Mouse (Mus musculus) cerebellum, adult 9-11 months (tissue): ENCODE data around the gene Ap1s1.

Experiments used
- DNase-seq: peaks from one replicate; pipeline ENCODE4 v3.0.0; 2022

Gene Ap1s1

DNA sequence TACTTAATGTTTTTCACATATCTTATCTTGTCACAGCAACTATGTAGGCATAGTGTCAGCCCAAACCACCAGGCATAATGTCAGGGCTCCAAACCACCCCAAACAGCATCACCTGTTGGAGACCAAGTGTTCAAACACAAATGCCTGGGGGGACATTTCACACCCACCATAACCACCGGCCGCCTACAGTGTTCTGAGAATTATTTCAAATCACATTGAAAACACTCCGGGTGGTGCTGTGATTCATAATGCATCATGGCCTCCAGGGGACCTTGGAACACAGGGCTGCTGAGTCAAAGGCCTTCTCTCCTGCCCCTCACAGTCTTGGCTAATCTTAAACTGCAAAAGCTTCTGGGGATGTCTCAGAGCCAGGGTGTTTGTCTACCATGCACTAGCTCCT is 30.0 kb downstream of the Ap1s1 start:
- no peak for DNase-seq

DNA sequence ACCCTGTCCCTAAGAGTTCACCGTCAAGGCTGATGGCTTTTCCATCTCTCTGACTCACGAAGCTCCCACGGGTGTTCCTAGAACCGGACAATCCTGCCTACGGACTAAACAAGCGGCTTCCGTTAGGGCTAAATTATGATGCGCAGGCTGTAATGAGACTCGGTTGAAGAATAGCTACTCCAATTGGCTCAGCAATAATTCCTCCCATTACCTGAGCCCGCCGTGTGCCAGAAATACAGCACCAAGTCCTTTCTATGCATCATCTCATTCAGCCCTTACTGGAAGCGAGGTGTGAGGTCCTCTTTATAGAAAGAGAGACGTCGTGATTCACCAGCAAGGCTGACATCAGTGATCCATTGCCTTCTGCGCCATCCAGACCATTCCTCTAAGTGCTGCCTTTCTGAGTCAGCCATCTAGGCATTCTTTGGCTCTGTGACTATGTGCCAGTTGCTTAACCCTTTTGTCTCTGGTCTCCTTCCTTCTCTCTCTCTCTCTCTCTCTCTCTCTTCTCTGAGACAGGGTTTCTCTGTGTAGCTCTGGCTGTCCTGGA is 33.5 kb downstream of the Ap1s1 start:
- no peak for DNase-seq

DNA sequence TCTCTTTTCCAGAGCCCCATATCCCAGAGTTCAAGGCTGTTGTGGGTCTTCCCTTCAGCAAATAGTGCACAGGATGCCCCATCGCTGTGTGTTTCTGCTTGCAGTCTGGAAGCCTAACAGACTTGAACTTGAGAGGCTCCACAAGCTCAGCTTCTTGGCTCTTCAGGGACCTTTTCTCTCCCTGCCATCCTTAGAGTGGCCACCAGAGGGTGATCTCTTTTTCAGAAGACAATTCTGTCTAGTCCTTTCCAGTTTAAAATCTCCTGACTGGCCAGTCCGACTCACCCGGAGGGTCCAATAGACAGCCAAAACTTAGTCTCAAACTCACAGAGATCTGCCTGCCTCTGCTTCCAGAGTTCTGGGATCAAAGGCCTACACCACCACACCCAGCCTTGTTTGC is 35.9 kb downstream of the Ap1s1 start:
- DNase-seq = no peak

DNA sequence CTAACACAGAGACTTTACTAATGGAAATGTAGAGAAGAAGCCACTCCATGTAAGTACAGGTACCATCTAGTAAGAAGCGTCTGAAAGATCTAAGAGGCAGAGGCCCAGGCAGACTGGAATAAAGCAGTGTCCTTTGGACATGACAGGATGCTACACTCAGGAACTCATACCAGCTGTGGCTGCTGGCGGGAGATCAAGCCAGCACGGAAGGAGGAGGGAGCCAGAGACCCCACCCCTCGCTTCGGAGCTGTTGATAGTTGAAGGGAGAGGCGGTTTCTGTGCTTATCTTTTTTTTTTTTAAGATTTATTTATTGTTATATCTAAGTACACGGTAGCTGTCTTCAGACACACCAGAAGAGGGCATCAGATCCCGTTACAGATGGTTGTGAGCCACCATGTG is 38.7 kb downstream of the Ap1s1 start:
- no peak for DNase-seq

DNA sequence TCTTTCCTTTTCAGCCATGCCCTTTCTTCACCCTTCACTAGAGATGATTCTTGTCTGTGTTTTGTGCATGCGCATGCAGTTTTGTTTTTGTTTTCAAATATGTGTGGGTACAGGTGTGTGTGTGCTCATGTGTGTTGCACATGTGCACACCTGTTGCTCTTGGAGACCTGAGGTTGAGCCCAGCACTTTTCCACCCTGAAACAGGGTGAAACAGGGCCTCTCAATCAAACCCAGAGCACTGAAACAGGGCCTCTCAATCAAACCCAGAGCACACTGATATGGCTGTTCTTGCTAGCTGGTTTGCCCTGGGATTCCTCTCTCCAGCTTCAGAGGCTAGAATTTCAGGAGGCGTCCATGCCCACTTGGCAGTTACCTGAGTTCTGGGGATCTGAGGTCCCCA is 45.3 kb downstream of the Ap1s1 start:
- DNase-seq = no peak

DNA sequence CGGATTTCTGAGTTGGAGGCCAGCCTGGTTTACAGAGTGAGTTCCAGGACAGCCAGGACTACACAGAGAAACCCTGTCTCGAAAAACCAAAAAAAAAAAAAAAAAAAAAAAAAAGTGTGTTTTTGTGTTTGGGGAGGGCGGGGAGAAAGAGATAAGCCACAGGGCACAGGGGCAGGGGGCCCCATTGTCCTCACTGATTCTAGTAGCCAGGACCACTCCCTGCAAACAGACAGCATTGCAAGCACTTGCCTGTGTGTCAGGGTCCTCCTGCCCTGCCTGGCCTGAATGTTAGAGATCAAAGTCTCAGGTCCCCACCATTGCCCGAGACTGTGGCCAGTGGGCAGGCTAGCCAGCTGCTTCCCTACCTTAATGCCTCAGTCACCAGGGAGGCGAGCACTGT is 46.5 kb downstream of the Ap1s1 start:
- DNase-seq = no peak

DNA sequence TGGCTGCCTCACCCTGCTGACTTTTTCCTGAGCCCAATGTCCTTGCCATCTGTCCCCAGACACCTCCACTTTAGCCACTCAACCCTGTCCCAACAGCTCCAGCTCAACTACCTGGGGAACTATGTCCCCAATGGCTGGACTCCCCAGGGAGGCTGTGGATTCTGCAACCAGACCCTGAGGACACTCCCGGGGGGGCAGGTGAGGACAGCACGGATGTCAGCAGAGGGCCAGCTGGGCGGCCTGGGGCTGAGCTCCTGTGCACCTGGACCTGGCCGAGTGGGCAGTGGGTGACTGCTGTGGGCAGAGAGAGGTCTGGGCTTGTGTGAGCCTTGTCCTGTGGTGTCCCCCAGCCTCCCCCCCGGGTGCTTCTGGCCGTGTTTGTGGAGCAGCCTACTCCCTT is 56.1 kb downstream of the Ap1s1 start:
- peak; percentile 45 for DNase-seq

DNA sequence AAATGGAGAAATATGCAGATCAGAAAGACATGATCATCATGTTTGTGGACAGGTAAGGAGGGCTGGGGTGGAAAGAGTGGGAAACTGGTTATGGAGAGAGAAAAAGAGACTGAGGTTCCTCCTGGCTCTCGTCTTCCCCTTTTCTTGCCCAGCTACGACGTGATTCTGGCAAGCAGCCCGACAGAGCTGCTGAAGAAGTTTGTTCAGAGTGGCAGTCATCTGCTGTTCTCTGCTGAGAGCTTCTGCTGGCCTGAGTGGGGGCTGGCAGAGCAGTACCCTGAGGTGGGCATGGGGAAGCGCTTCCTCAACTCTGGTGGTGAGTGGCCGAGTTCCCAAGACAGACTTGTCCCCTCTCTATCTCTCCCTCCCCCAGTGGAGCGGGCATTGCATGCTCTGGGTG is 57.5 kb downstream of the Ap1s1 start:
- peak; percentile 60 for DNase-seq

DNA sequence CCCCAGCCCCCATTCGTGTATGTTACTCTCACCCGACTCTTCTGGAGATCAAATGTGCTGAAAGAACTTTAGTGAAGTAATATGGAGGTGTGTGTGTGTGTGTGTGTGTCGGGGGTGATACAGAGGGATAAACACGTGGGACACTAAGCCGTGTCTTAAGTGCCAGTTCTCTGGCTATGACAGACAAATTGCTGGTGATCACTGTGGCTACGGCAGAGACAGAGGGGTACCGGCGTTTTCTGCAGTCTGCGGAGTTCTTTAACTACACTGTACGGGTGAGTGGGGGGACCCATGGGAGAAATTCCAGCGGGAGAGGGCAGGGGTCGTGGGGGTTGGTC is 58.0 kb downstream of the Ap1s1 start, which contains the start of gene Znhit1:
Gene Znhit1, minus strand, starts transcription at position 88 of the 338 bp plus-strand sequence.
- DNase-seq = no peak

DNA sequence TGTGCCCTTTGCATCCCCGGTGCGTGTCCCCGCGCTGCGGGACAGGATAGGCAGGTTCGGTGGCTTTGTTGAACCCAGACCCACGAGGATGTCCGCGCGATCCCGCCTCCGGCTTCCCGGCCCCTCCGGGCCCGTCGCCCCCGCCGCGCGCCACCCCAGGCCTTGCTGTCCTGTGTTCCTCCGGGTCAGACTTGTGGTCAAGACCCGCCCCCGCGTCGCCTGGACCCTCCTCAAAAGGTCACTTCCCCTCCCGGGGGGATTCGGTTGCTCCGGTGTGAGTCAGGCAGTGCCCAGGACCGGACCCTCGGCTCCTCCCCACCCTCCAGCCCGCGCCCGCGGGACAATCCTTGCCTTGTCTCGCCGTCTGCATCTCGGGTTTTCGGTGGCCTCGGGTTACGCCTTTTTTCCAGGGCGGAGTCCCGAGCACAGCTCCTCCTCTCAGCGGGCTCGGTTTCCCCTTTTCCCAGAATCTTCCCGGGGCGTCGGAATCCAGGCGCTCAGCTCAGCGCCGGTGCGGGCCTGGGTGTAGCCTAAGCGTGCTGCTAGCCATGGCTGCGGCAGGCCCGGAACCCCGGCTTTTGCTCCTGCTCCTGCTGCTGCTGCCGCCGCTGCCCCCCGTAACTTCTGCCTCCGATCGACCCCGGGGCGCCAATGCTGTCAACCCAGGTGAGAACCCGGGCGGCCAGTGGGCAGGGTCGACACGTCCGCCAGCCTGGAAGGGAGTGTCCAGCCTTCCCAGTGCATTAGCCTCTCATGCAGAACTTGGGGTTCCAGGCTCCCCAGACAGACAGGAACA is 58.6 kb downstream of the Ap1s1 start:
- peak; percentile 89 for DNase-seq

DNA sequence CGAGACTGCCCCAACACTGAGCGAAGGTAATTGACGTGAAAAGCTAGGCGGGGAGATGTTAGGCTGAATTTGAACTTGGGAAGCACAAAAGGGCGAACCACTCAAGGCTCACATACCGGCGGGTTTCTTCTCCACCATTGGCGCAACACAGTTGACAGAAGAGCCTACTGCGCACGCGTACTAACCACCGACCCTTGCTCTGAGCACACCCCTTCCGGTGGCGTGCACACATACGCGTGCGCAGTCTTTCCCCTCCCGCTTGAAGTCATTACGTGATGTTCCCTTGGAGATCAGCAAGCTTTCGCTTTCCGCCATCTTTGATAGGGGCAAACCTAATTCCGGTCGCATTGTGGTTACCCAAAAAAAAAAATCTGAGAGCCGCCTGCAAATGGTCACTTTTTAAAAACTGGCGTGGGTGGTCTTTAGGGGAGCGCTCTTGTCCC is 59.2 kb downstream of the Ap1s1 start, which contains the start of gene Plod3:
Gene Plod3, plus strand, starts transcription at position 325 of the 443 bp plus-strand sequence.
- DNase-seq = peak; percentile 98
